12 mouse cellular contexts compared by ENCODE assay signal in genomic region chr11:109754105-109754602, GRCm38 (mm10). TPM values are rescaled to one million over a fixed set of nuclear protein-coding genes. Genes with fewer than 3 reads are reported as not detected.
A peak's percentile ranks its signal among the peaks of the same experiment; 100 is the strongest.
DNase-seq lines count a peak whose midpoint lies in the region; ATAC-seq and TF ChIP-seq lines count a peak whose summit lies in the region.
"Had no signal": no experiment of that assay in that cellular context is flagged by ENCODE, and none has a peak within 500 bp of the region (broad histone marks: within the 10 kb centered on the region; RNA-seq: fewer than 3 reads in every experiment).

No protein-coding gene starts in this region.

- no peak overlapping the region for H3K4me2 ChIP-seq in midbrain, embryonic 16.5 days (ENCODE audit: low read length)
- H3K4me2 ChIP-seq in intestine, embryonic 16.5 days (ENCODE audit: low read depth, low read length) = no peak overlapping the region
- no peak overlapping the region for H3K4me2 ChIP-seq in midbrain, embryonic 13.5 days (replicated peaks)
- H3K4me2 ChIP-seq: forebrain, embryonic 15.5 days; midbrain, embryonic 12.5 days had no signal

- H3K36me3 ChIP-seq in midbrain, embryonic 16.5 days (ENCODE audit: control insufficient read depth, insufficient read depth, low read length) = no peaks in the 10 kb centered on the region
- no peaks in the 10 kb centered on the region for H3K36me3 ChIP-seq in midbrain, embryonic 10.5 days
- no peaks in the 10 kb centered on the region for H3K36me3 ChIP-seq in intestine, embryonic 16.5 days (ENCODE audit: control insufficient read depth, insufficient read depth, low read length)
- H3K36me3 ChIP-seq in midbrain, embryonic 13.5 days = no peaks in the 10 kb centered on the region
- H3K36me3 ChIP-seq: forebrain, embryonic 15.5 days; midbrain, embryonic 12.5 days had no signal

- H3K4me1 ChIP-seq in midbrain, embryonic 16.5 days (ENCODE audit: control insufficient read depth, insufficient read depth, low read length) = peaks cover 6% of the 10 kb centered on the region; the same call in 1 of the 2 replicates
- H3K4me1 ChIP-seq in midbrain, embryonic 10.5 days = peaks cover 19% of the 10 kb centered on the region
- H3K4me1 ChIP-seq in cortical plate, adult 2 months (ENCODE audit: control insufficient read depth, insufficient read depth, low read length) = no peaks in the 10 kb centered on the region
- no peaks in the 10 kb centered on the region for H3K4me1 ChIP-seq in intestine, embryonic 16.5 days (ENCODE audit: control insufficient read depth, insufficient read depth, low read length)
- peaks cover 11% of the 10 kb centered on the region for H3K4me1 ChIP-seq in midbrain, embryonic 13.5 days (replicated peaks)

- H3K9me3 ChIP-seq in midbrain, embryonic 16.5 days (replicated peaks; ENCODE audit: control insufficient read depth, low read length, poor library complexity, severe bottlenecking) = no peaks in the 10 kb centered on the region
- no peaks in the 10 kb centered on the region for H3K9me3 ChIP-seq in midbrain, embryonic 10.5 days (replicated peaks)
- H3K9me3 ChIP-seq in intestine, embryonic 16.5 days (ENCODE audit: control insufficient read depth, low read length) = no peaks in the 10 kb centered on the region
- H3K9me3 ChIP-seq in midbrain, embryonic 13.5 days = no peaks in the 10 kb centered on the region
- H3K9me3 ChIP-seq: forebrain, embryonic 15.5 days; midbrain, embryonic 12.5 days had no signal

- ATAC-seq in midbrain, embryonic 16.5 days = peak; percentile 56
- no peak for ATAC-seq in intestine, embryonic 16.5 days
- ATAC-seq in midbrain, embryonic 13.5 days = no peak
- ATAC-seq: forebrain, embryonic 15.5 days had no signal

- 0 out of 2 replicates have a peak overlapping the region, but pooled peaks have one; percentile 2 for H3K27ac ChIP-seq in midbrain, embryonic 16.5 days (ENCODE audit: low read length)
- H3K27ac ChIP-seq in midbrain, embryonic 10.5 days (replicated peaks) = no peak overlapping the region
- peak overlapping the region; percentile 71; the same call in 1 of the 2 replicates for H3K27ac ChIP-seq in cortical plate, adult 2 months (ENCODE audit: insufficient read depth, low read length)
- no peak overlapping the region for H3K27ac ChIP-seq in intestine, embryonic 16.5 days (ENCODE audit: low read length)
- H3K27ac ChIP-seq in midbrain, embryonic 13.5 days = no peak overlapping the region
- H3K27ac ChIP-seq: forebrain, embryonic 15.5 days; midbrain, embryonic 12.5 days had no signal

- DNase-seq in midbrain, embryonic 10.5 days (ENCODE audit: low spot score) = no peak
- peak; percentile 23 for DNase-seq in left cerebral cortex, adult 11 months (ENCODE audit: low spot score)
- DNase-seq in right cerebral cortex, postnatal 25 days = peak; percentile 16
- DNase-seq: kidney, adult 9 months; retina, postnatal 1 day; thymus, adult 18-20 months had no signal

- TF ChIP-seq CTCF in cortical plate, adult 2 months (IDR thresholded peaks at IDR 0.05; ENCODE audit: extremely low read depth, insufficient read depth, low read length) = no peak

- H3K9ac ChIP-seq in midbrain, embryonic 16.5 days (ENCODE audit: low read depth, low read length) = no peak overlapping the region
- no peak overlapping the region for H3K9ac ChIP-seq in intestine, embryonic 16.5 days (ENCODE audit: low read depth, low read length)
- no peak overlapping the region for H3K9ac ChIP-seq in midbrain, embryonic 13.5 days (replicated peaks)
- H3K9ac ChIP-seq: forebrain, embryonic 15.5 days; midbrain, embryonic 12.5 days had no signal

- TF ChIP-seq POLR2A in cortical plate, adult 2 months (IDR thresholded peaks at IDR 0.05; ENCODE audit: extremely low read depth, insufficient read depth, low read length) = no peak

- H3K4me3 ChIP-seq in midbrain, embryonic 16.5 days (ENCODE audit: low read depth, low read length) = no peak overlapping the region
- no peak overlapping the region for H3K4me3 ChIP-seq in midbrain, embryonic 10.5 days
- no peak overlapping the region for H3K4me3 ChIP-seq in cortical plate, adult 2 months (ENCODE audit: insufficient read depth, low read length)
- no peak overlapping the region for H3K4me3 ChIP-seq in intestine, embryonic 16.5 days (ENCODE audit: low read length)
- H3K4me3 ChIP-seq in midbrain, embryonic 13.5 days (replicated peaks) = no peak overlapping the region
- H3K4me3 ChIP-seq: forebrain, embryonic 15.5 days; midbrain, embryonic 12.5 days had no signal

- WGBS in midbrain, embryonic 16.5 days = 68% methylated on average over 7 of the region's 7 CpGs
- WGBS in midbrain, embryonic 10.5 days = 76% methylated on average over 7 of the region's 7 CpGs
- WGBS in intestine, embryonic 16.5 days = 81% methylated on average over 7 of the region's 7 CpGs
- 80% methylated on average over 7 of the region's 7 CpGs for WGBS in midbrain, embryonic 13.5 days

- H3K27me3 ChIP-seq in midbrain, embryonic 16.5 days (ENCODE audit: control insufficient read depth, insufficient read depth, low read depth, low read length) = no peaks in the 10 kb centered on the region
- no peaks in the 10 kb centered on the region for H3K27me3 ChIP-seq in midbrain, embryonic 10.5 days (ENCODE audit: low read depth, poor library complexity, severe bottlenecking)
- H3K27me3 ChIP-seq in intestine, embryonic 16.5 days (replicated peaks; ENCODE audit: control insufficient read depth, insufficient read depth, low read length) = no peaks in the 10 kb centered on the region
- no peaks in the 10 kb centered on the region for H3K27me3 ChIP-seq in midbrain, embryonic 13.5 days
- H3K27me3 ChIP-seq: forebrain, embryonic 15.5 days; midbrain, embryonic 12.5 days had no signal

RNA-seq across cellular contexts. Expression of gene Fam20a, which starts 32.1 kb away (rescaled TPM):
- polyA plus RNA-seq in midbrain, embryonic 16.5 days (2015; fragmentation: Nextera tagmentation; extraction: Ambion mirVana) = 3.4 and 3.9 TPM in 2 replicates
- 1.4 and 2.3 TPM in 2 replicates for polyA plus RNA-seq in midbrain, embryonic 10.5 days (2016; fragmentation: Nextera tagmentation; extraction: Ambion mirVana)
- 22.5 and 24.6 TPM in 2 replicates for polyA plus RNA-seq in cortical plate, adult 2 months (2012; rRNA removed)
- polyA plus RNA-seq in intestine, embryonic 16.5 days (2015; fragmentation: Nextera tagmentation; extraction: Ambion mirVana) = 3.3 and 3.8 TPM in 2 replicates
- 2.1 and 2.2 TPM in 2 replicates for polyA plus RNA-seq in midbrain, embryonic 13.5 days (2015; fragmentation: Nextera tagmentation; extraction: Ambion mirVana)

Comparison
In these comparisons a context has a peak if more than half of its experiments do, and no peak if none do; other contexts are left out.
1. H3K27ac ChIP-seq: peak in midbrain, embryonic 16.5 days (single experiment) and cortical plate, adult 2 months (single experiment); none in midbrain, embryonic 10.5 days (single experiment), intestine, embryonic 16.5 days (single experiment) and midbrain, embryonic 13.5 days (single experiment).